Mouse (Mus musculus) midbrain, embryonic 14.5 days (tissue): ENCODE data around the gene Rora. TPM values are rescaled to one million over a fixed set of nuclear protein-coding genes. Genes with fewer than 3 reads are reported as not detected.

Experiments
- ATAC-seq: fragments of 200-750 bp; cut with Nextera tagmentation; 2 replicates; pipeline ENCODE4 v1.8.0; 2017; ENCODE audit warnings: moderate number of reproducible peaks, moderate library complexity; ENCODE audit not compliant: low FRiP score, low TSS enrichment
- DNase-seq: peaks from one replicate; pipeline ENCODE4 v3.0.0-alpha.2; 2015
- H3K27ac ChIP-seq: fragments of 300-500 bp; sonication (generic); replicated peaks from 2 replicates; pipeline ENCODE4 v1.5.1; 2014; ENCODE audit warnings: mild to moderate bottlenecking, low read depth, low read length, moderate library complexity
- H3K27me3 ChIP-seq: fragments of 300-500 bp; sonication (generic); 2 replicates; pipeline ENCODE4 v1.6.1; 2014; ENCODE audit warnings: low read length, control low read depth, mixed read lengths; ENCODE audit not compliant: control insufficient read depth, insufficient read depth
- H3K36me3 ChIP-seq: fragments of 300-500 bp; sonication (generic); 2 replicates; pipeline ENCODE4 v1.6.1; 2014; ENCODE audit warnings: low read length, control low read depth; ENCODE audit not compliant: control insufficient read depth, insufficient read depth
- H3K4me1 ChIP-seq: fragments of 300-500 bp; sonication (generic); 2 replicates; pipeline ENCODE4 v1.6.1; 2014; ENCODE audit warnings: mild to moderate bottlenecking, antibody characterized with exemption, low read length, control low read depth; ENCODE audit not compliant: control insufficient read depth, insufficient read depth
- H3K4me2 ChIP-seq: fragments of 300-500 bp; sonication (generic); 2 replicates; pipeline ENCODE4 v1.6.1; 2014; ENCODE audit warnings: mild to moderate bottlenecking, low read length, moderate library complexity
- H3K4me3 ChIP-seq: fragments of 300-500 bp; sonication (generic); replicated peaks from 2 replicates; pipeline ENCODE4 v1.5.1; 2014; ENCODE audit warnings: low read depth, low read length
- H3K9ac ChIP-seq: fragments of 300-500 bp; sonication (generic); replicated peaks from 2 replicates; pipeline ENCODE4 v1.6.1; 2014; ENCODE audit warnings: mild to moderate bottlenecking, low read length, moderate library complexity
- H3K9me3 ChIP-seq: fragments of 300-500 bp; sonication (generic); 2 replicates; pipeline ENCODE4 v1.6.1; 2016; ENCODE audit warnings: low read length, control low read depth, mixed read lengths; ENCODE audit not compliant: control insufficient read depth
- WGBS: fragments of 180-500 bp; shearing (Covaris S2); extraction: QIAGEN DNeasy Blood & Tissue Kit; methylation state at CpG from one replicate; pipeline ENCODE4 v1.1.7; 2014; 5-methylcytosine and 5-hydroxymethylcytosine counted together
- polyA plus RNA-seq: library from polyadenylated mRNA; unstranded; fragments of >200 nt; fragmentation: Nextera tagmentation; extraction: Ambion mirVana; gene quantifications from 2 replicates; pipeline ENCODE4 v1.2.1, GENCODE M21; 2014

Gene Rora
- polyA plus RNA-seq, 1 experiment from 2014 or later: 39.1 TPM

DNA sequence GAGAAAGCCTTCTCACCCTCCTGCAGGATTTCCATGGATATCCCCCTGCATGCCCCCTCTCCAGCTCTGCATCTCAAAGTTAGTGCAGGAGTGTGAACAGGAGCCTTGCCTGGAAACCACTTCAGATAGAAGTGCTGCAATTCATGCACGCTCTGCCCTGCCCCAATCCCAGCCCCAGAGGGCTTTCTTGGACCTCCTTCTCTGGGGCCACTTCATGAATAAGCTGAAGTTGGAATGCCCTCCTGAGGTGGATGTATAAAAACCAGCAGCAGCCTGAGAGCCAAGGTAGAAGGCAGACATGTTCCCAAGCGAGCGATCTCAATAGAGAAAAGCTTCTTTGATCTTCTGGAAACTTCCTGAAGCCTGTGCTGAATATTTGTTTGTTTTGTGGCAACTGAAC, 572.8 kb downstream of the Rora start:
- H3K36me3 ChIP-seq: no peaks in the 10 kb centered on the region
- DNase-seq: no peak
- H3K9me3 ChIP-seq: no peaks in the 10 kb centered on the region
- no peak for ATAC-seq
- 0 out of 2 replicates have a peak overlapping the region, but pooled peaks have one; percentile 8 for H3K27ac ChIP-seq
- H3K4me2 ChIP-seq: no peak overlapping the region
- WGBS: 53% methylated on average over 3 of the region's 3 CpGs
- H3K27me3 ChIP-seq: no peaks in the 10 kb centered on the region
- H3K9ac ChIP-seq: no peak overlapping the region
- no peak overlapping the region for H3K4me3 ChIP-seq
- no peaks in the 10 kb centered on the region for H3K4me1 ChIP-seq

DNA sequence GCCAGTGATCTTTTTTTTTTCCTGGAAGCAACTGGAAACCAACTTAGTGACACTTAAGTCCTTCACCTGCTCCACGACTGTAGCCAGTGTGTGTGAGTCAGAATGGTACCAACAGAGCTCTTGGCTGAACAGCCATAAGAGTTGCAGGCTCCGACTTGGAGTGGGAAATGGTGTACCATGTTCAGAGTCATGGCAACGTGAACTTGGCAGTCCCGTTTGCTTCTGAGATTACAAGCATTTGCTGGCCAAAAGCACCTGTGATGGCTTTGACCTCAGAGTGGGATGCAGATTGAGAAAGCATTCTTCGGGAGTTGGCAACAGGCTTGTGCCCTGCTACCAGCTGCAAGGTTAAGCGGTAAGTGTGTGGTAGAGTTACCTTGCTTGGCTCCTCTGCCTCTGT, 574.2 kb downstream of the Rora start:
- DNase-seq (no peak), ATAC-seq (no peak)
- no peak overlapping the region for H3K4me3 ChIP-seq
- WGBS: 87% methylated on average over 6 of the region's 6 CpGs
- H3K27me3 ChIP-seq: no peaks in the 10 kb centered on the region
- H3K9me3 ChIP-seq: peaks cover 3% of the 10 kb centered on the region; the same call in 1 of the 2 replicates
- no peaks in the 10 kb centered on the region for H3K36me3 ChIP-seq
- H3K4me2 ChIP-seq: no peak overlapping the region
- no peak overlapping the region for H3K9ac ChIP-seq
- H3K27ac ChIP-seq: no peak overlapping the region
- no peaks in the 10 kb centered on the region for H3K4me1 ChIP-seq

DNA sequence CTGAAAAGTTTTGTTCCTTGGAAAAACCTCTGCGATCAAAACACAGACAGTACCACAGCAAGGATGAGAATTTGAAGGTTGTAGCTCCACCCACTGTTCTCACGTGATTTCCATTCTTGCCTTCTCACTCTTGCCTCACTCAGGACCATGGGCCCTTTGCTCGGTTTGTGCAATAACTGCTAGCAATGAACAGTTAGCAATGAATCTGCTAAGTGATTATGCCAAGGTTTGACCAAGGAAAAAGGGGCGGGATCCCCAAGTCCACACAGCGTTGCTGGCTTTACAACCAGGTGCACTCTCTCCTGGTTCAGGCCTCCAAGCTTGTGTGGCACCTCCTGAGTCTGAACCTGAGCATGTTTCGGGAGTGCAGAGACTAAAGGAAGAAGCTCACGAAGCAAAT, 576.3 kb downstream of the Rora start:
- H3K36me3 ChIP-seq: no peaks in the 10 kb centered on the region
- 91% methylated on average over 7 of the region's 7 CpGs for WGBS
- ATAC-seq: no peak

DNA sequence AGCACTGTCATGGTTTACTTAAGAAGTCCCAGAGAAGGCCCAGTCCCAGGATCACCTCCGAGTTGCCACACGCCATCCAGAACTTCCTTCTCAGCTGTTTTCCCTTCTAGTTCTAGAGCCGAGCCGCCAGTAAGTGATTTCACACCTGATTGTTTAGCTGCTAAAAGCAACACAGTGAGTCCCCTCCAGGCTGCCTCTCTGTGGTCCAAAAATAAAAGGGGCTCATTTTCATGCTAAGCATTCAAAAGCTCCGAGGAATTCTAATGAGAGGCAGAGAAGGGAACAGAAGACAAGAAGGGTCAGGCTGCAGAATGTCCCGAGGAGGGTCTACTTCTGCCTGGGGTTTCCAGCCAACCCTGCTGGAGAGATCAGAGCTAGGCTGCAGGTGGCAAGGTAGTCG, 580.9 kb downstream of the Rora start:
- Histone ChIP-seq H3K27me3 (no peaks in the 10 kb centered on the region), H3K9ac (no peak overlapping the region), H3K4me1 (no peaks in the 10 kb centered on the region), H3K36me3 (no peaks in the 10 kb centered on the region), H3K4me3 (no peak overlapping the region), H3K4me2 (no peak overlapping the region), H3K9me3 (peaks cover 3% of the 10 kb centered on the region; the same call in 1 of the 2 replicates), H3K27ac (no peak overlapping the region)
- DNase-seq (peak; percentile 51), ATAC-seq (no peak)
- 9% methylated on average over 7 of the region's 7 CpGs for WGBS

More for the DNA sequence above, 576.3 kb downstream of the Rora start:
- Histone ChIP-seq H3K4me1 (no peaks in the 10 kb centered on the region), H3K4me2 (no peak overlapping the region), H3K27ac (no peak overlapping the region), H3K4me3 (no peak overlapping the region), H3K9ac (no peak overlapping the region), H3K9me3 (peaks cover 3% of the 10 kb centered on the region; the same call in 1 of the 2 replicates), H3K27me3 (no peaks in the 10 kb centered on the region)
- DNase-seq: no peak

DNA sequence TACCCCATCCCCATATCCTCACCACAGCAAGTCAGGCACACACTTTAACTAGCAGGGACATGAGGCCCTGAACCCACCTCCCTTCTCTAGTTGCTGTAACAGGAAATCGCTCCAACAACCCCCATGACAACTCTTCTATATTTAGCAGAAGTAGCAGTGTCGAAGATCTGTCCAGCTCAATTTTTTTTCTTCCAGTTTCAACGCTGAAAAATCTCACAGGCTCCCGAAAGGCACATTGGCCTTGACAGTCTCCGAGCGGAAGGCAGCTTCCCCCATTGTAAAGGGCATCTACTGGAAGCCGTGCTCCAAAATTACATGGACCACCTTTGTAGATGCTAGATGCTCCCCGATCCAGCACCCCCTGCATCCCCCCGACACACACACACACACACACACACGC, 583.7 kb downstream of the Rora start:
- Histone ChIP-seq H3K27me3 (no peaks in the 10 kb centered on the region), H3K36me3 (no peaks in the 10 kb centered on the region), H3K4me1 (no peaks in the 10 kb centered on the region), H3K9ac (no peak overlapping the region), H3K4me2 (no peak overlapping the region), H3K9me3 (no peaks in the 10 kb centered on the region), H3K4me3 (no peak overlapping the region), H3K27ac (no peak overlapping the region)
- ATAC-seq: no peak
- WGBS: 84% methylated on average over 10 of the region's 10 CpGs
- no peak for DNase-seq

DNA sequence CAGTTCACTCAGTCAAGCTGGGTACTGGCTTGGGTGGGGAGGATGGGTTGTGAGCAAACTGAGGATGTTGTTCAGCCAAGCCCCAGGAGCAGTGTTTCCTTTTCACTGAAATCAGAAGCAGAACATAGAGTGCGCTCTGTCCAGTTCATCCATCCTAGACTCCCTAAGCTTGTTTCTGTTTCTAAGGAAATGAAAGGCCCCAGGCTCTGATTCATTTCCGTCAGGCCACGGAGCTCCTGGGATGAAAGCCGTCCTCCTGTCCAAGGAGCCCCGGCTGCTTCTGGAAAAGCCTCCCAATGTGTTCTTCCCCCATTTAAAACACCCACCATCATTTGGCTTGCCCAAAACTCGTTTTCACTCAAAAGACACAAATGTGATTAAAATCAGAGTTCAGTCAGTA, 589.0 kb downstream of the Rora start:
- DNase-seq (no peak), ATAC-seq (no peak)
- Histone ChIP-seq H3K4me2 (no peak overlapping the region), H3K36me3 (no peaks in the 10 kb centered on the region), H3K4me3 (no peak overlapping the region), H3K9me3 (no peaks in the 10 kb centered on the region), H3K27me3 (no peaks in the 10 kb centered on the region), H3K9ac (no peak overlapping the region), H3K27ac (no peak overlapping the region), H3K4me1 (no peaks in the 10 kb centered on the region)
- WGBS: 43% methylated on average over 6 of the region's 6 CpGs

DNA sequence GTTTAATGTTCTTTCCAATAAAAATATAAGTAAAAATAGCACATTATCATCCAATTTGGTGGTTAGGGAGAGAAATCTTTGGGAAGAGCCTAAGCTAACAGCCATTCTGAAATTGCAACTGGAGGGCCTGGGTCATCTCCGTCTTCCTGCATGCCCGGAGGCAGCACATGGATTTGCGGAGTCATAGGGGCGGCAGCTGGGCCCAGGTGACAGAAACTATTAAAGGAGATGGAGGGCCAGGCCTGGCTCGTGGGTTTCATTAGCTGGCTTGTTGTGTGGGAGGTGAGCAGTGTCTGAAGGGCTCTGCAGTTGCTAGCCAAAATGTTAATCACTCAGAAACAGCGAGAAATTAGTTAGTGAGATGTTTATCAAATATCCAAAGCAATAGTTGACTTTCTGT, 590.0 kb downstream of the Rora start:
- DNase-seq (peak; percentile 67), ATAC-seq (no peak)
- Histone ChIP-seq H3K9me3 (no peaks in the 10 kb centered on the region), H3K9ac (no peak overlapping the region), H3K4me2 (no peak overlapping the region), H3K36me3 (no peaks in the 10 kb centered on the region), H3K27me3 (no peaks in the 10 kb centered on the region), H3K27ac (no peak overlapping the region), H3K4me3 (no peak overlapping the region), H3K4me1 (no peaks in the 10 kb centered on the region)
- WGBS: 31% methylated on average over 6 of the region's 6 CpGs

DNA sequence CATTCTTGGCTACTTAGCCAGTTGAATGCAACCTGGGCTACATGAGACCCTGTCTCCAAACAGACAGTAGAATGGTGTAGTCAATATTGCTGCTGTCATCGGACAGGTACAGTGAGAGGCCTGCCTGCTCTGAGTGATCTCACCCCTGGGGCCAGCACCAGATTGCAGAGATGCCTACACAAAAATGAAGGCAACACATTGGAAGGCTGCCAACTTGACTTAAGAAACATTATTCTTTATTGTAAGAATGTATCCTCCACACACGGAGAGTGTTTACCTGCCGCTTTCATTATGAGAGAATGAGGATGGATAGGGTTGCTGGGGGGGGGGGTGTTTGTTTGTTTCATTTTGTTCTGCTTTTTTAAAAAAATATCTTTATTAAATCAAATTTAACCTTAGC, 592.6 kb downstream of the Rora start:
- H3K4me2 ChIP-seq: no peak overlapping the region
- no peak for DNase-seq
- no peaks in the 10 kb centered on the region for H3K27me3 ChIP-seq
- no peaks in the 10 kb centered on the region for H3K9me3 ChIP-seq
- H3K9ac ChIP-seq: no peak overlapping the region
- H3K4me1 ChIP-seq: no peaks in the 10 kb centered on the region
- ATAC-seq: no peak
- WGBS: 84% methylated on average over 3 of the region's 3 CpGs
- H3K4me3 ChIP-seq: no peak overlapping the region
- H3K27ac ChIP-seq: no peak overlapping the region
- no peaks in the 10 kb centered on the region for H3K36me3 ChIP-seq

DNA sequence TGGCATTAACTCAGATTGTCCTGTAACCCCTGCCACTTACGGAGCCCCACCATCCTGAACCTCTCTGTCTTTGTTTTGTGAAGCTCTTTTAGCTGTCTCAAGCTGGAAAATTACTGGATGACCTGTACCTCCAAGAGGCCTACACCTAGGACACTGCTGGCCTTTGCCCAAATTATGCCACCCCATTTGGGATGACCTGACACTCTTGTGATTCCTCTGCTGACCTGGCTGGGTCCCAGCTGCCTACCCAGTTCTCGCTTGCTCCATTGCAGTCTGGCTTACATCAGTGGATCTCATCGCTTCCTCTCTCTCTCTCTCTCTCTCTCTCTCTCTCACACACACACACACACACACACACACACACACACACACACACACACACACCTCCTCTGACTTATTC, 596.0 kb downstream of the Rora start:
- no peaks in the 10 kb centered on the region for H3K9me3 ChIP-seq
- no peak overlapping the region for H3K4me3 ChIP-seq
- H3K27ac ChIP-seq: no peak overlapping the region
- ATAC-seq: no peak
- WGBS: 97% methylated on average over 3 of the region's 3 CpGs
- no peaks in the 10 kb centered on the region for H3K36me3 ChIP-seq
- no peak overlapping the region for H3K9ac ChIP-seq
- H3K4me1 ChIP-seq: no peaks in the 10 kb centered on the region
- H3K4me2 ChIP-seq: no peak overlapping the region
- H3K27me3 ChIP-seq: no peaks in the 10 kb centered on the region
- DNase-seq: no peak
